Mouse (Mus musculus) hindbrain, embryonic 12.5 days (tissue): ENCODE measurements around the gene Bcam. TPM values are rescaled to one million over a fixed set of nuclear protein-coding genes. Genes with fewer than 3 reads are reported as not detected.
"Not testable (repeated sequence)": the region's sequence is repeated elsewhere in the genome, so short reads cannot be mapped to it uniquely, and the experiment has no call there.

Experiments used
- ATAC-seq: fragments of 200-750 bp; cut with Nextera tagmentation; 2 replicates; pipeline ENCODE4 v1.8.0; 2017; ENCODE audit warnings: moderate TSS enrichment; ENCODE audit not compliant: low FRiP score
- H3K27ac ChIP-seq: fragments of 300-500 bp; sonication (generic); 2 replicates; pipeline ENCODE4 v1.5.1; 2016; ENCODE audit warnings: mild to moderate bottlenecking
- H3K27me3 ChIP-seq: fragments of 300-500 bp; sonication (generic); 2 replicates; pipeline ENCODE4 v1.6.1; 2016; ENCODE audit warnings: mild to moderate bottlenecking
- H3K36me3 ChIP-seq: fragments of 300-500 bp; sonication (generic); 2 replicates; pipeline ENCODE4 v1.6.1; 2016; ENCODE audit warnings: mild to moderate bottlenecking
- H3K4me1 ChIP-seq: fragments of 300-500 bp; sonication (generic); 2 replicates; pipeline ENCODE4 v1.6.1; 2016
- H3K4me2 ChIP-seq: fragments of 300-500 bp; sonication (generic); replicated peaks from 2 replicates; pipeline ENCODE4 v1.6.1; 2016; ENCODE audit warnings: mild to moderate bottlenecking
- H3K4me3 ChIP-seq: fragments of 300-500 bp; sonication (generic); 2 replicates; pipeline ENCODE4 v1.5.1; 2016; ENCODE audit warnings: mild to moderate bottlenecking
- H3K9ac ChIP-seq: fragments of 300-500 bp; sonication (generic); 2 replicates; pipeline ENCODE4 v1.6.1; 2016; ENCODE audit warnings: mild to moderate bottlenecking, moderate library complexity
- H3K9me3 ChIP-seq: fragments of 300-500 bp; sonication (generic); replicated peaks from 2 replicates; pipeline ENCODE4 v1.6.1; 2016; ENCODE audit warnings: mild to moderate bottlenecking
- WGBS: fragments of 180-500 bp; shearing (Covaris S2); methylation state at CpG from one replicate; pipeline ENCODE4 v1.1.7; 2016; 5-methylcytosine and 5-hydroxymethylcytosine counted together
- polyA plus RNA-seq: library from polyadenylated mRNA; unstranded; fragments of >200 nt; fragmentation: Nextera tagmentation; extraction: Ambion mirVana; gene quantifications from 2 replicates; pipeline ENCODE4 v1.2.1, GENCODE M21; 2016

Gene Bcam
- polyA plus RNA-seq, 1 experiment from 2014 or later = 25.1 TPM

GRCm38 (mm10) chr7:19802995-19803394 lies 32.2 kb upstream of the Bcam start:
- Histone ChIP-seq H3K4me1 (no peaks in the 10 kb centered on the region), H3K4me3 (no peak overlapping the region), H3K27ac (no peak overlapping the region), H3K9ac (no peak overlapping the region), H3K27me3 (peaks cover 24% of the 10 kb centered on the region), H3K36me3 (no peaks in the 10 kb centered on the region), H3K9me3 (no peaks in the 10 kb centered on the region), H3K4me2 (no peak overlapping the region)
- WGBS = 20% methylated on average over 7 of the region's 7 CpGs
- no peak for ATAC-seq

GRCm38 (mm10) chr7:19800764-19801163 lies 29.9 kb upstream of the Bcam start:
- Histone ChIP-seq H3K9ac (no peak overlapping the region), H3K4me3 (no peak overlapping the region), H3K27me3 (peaks cover 34% of the 10 kb centered on the region), H3K4me2 (no peak overlapping the region), H3K4me1 (0 out of 2 replicates have a peak, but pooled peaks cover 3% of the 10 kb centered on the region), H3K27ac (no peak overlapping the region), H3K36me3 (no peaks in the 10 kb centered on the region), H3K9me3 (no peaks in the 10 kb centered on the region)
- 26% methylated on average over 2 of the region's 2 CpGs for WGBS
- no peak for ATAC-seq

GRCm38 (mm10) chr7:19796697-19797588 lies 26.1 kb upstream of the Bcam start, which contains the start of gene Cblc:
Gene Cblc (minus strand): TSS chr7:19796809.
- no peak within 1 kb of the TSS; the same call in 1 of the 2 replicates for H3K27ac ChIP-seq
- WGBS = 5% methylated on average over 32 of the region's 32 CpGs
- H3K4me3 ChIP-seq = no peak within 1 kb of the TSS; the same call in 1 of the 2 replicates
- peak; percentile 37; the same call in 1 of the 2 replicates for ATAC-seq
- no peaks in the 10 kb centered on the region for H3K36me3 ChIP-seq
- peak within 1 kb of the TSS; percentile 20; the same call in 1 of the 2 replicates for H3K4me2 ChIP-seq
- no peak within 1 kb of the TSS for H3K9ac ChIP-seq
- no peaks in the 10 kb centered on the region for H3K9me3 ChIP-seq
- H3K4me1 ChIP-seq = 0 out of 2 replicates have a peak, but pooled peaks cover 3% of the 10 kb centered on the region
- H3K27me3 ChIP-seq = peaks cover 36% of the 10 kb centered on the region

GRCm38 (mm10) chr7:19796254-19796653 lies 25.4 kb upstream of the Bcam start:
- no peaks in the 10 kb centered on the region for H3K36me3 ChIP-seq
- WGBS = 10% methylated on average over 18 of the region's 18 CpGs
- peak overlapping the region; percentile 20; the same call in 1 of the 2 replicates for H3K4me2 ChIP-seq
- no peak overlapping the region; the same call in 1 of the 2 replicates for H3K4me3 ChIP-seq
- H3K4me1 ChIP-seq = 0 out of 2 replicates have a peak, but pooled peaks cover 3% of the 10 kb centered on the region
- ATAC-seq = no peak
- no peak overlapping the region; the same call in 1 of the 2 replicates for H3K27ac ChIP-seq
- no peaks in the 10 kb centered on the region for H3K9me3 ChIP-seq
- peaks cover 36% of the 10 kb centered on the region for H3K27me3 ChIP-seq
- no peak overlapping the region for H3K9ac ChIP-seq

GRCm38 (mm10) chr7:19795236-19795635 lies 24.4 kb upstream of the Bcam start:
- no peak overlapping the region for H3K27ac ChIP-seq
- no peak overlapping the region for H3K4me2 ChIP-seq
- no peak for ATAC-seq
- no peak overlapping the region for H3K9ac ChIP-seq
- H3K9me3 ChIP-seq = no peaks in the 10 kb centered on the region
- H3K36me3 ChIP-seq = no peaks in the 10 kb centered on the region
- H3K4me3 ChIP-seq = no peak overlapping the region
- 0 out of 2 replicates have a peak, but pooled peaks cover 3% of the 10 kb centered on the region for H3K4me1 ChIP-seq
- H3K27me3 ChIP-seq = peaks cover 44% of the 10 kb centered on the region
- 64% methylated on average over 2 of the region's 2 CpGs for WGBS

- H3K27ac ChIP-seq = no peak overlapping the region
- no peaks in the 10 kb centered on the region for H3K36me3 ChIP-seq
- no peak overlapping the region for H3K9ac ChIP-seq
- no peak overlapping the region for H3K4me3 ChIP-seq
- H3K4me1 ChIP-seq = peaks cover 6% of the 10 kb centered on the region
- no peak overlapping the region for H3K4me2 ChIP-seq
- H3K27me3 ChIP-seq = peaks cover 44% of the 10 kb centered on the region
- 88% methylated on average over 19 of the region's 19 CpGs for WGBS
- no peak for ATAC-seq
- no peaks in the 10 kb centered on the region for H3K9me3 ChIP-seq
Observed at GRCm38 (mm10) chr7:19792701-19793630, 22.1 kb upstream of the Bcam start.

- not testable (repeated sequence) for ATAC-seq, H3K9ac ChIP-seq, H3K4me3 ChIP-seq, H3K36me3 ChIP-seq, H3K4me2 ChIP-seq, H3K9me3 ChIP-seq, H3K4me1 ChIP-seq, H3K27ac ChIP-seq
- peaks cover 32% of the 10 kb centered on the region for H3K27me3 ChIP-seq
- 90% methylated on average over 2 of the region's 2 CpGs for WGBS
Observed at GRCm38 (mm10) chr7:19791504-19791903, 20.7 kb upstream of the Bcam start.

- H3K27me3 ChIP-seq = peaks cover 17% of the 10 kb centered on the region
- no peak overlapping the region for H3K27ac ChIP-seq
- no peaks in the 10 kb centered on the region for H3K9me3 ChIP-seq
- H3K36me3 ChIP-seq = no peaks in the 10 kb centered on the region
- H3K4me1 ChIP-seq = peaks cover 6% of the 10 kb centered on the region
- 0 out of 2 replicates have a peak overlapping the region, but pooled peaks have one; percentile 51 for H3K9ac ChIP-seq
- ATAC-seq = peak; percentile 20; the same call in 1 of the 2 replicates
- H3K4me3 ChIP-seq = peak overlapping the region; percentile 22; the same call in 1 of the 2 replicates
- WGBS = 2% methylated on average over 19 of the region's 19 CpGs
- peak overlapping the region; percentile 55 for H3K4me2 ChIP-seq
Observed at GRCm38 (mm10) chr7:19789904-19790347, 19.1 kb upstream of the Bcam start.

GRCm38 (mm10) chr7:19785874-19786458 lies 15.2 kb upstream of the Bcam start:
- Histone ChIP-seq H3K4me3 (no peak overlapping the region), H3K27ac (no peak overlapping the region), H3K27me3 (peaks cover 6% of the 10 kb centered on the region; the same call in 1 of the 2 replicates), H3K9ac (0 out of 2 replicates have a peak overlapping the region, but pooled peaks have one; percentile 18), H3K4me2 (no peak overlapping the region), H3K4me1 (peaks cover 6% of the 10 kb centered on the region), H3K9me3 (no peaks in the 10 kb centered on the region), H3K36me3 (no peaks in the 10 kb centered on the region)
- 0 out of 2 replicates have a peak, but pooled peaks have one; percentile 4 for ATAC-seq
- 33% methylated on average over 12 of the region's 12 CpGs for WGBS

- no peak overlapping the region for H3K9ac ChIP-seq
- no peak overlapping the region for H3K27ac ChIP-seq
- 34% methylated on average over 11 of the region's 11 CpGs for whole genome bisulfite sequencing
- peaks cover 5% of the 10 kb centered on the region for H3K4me1 ChIP-seq
- no peak overlapping the region for H3K4me2 ChIP-seq
- no peaks in the 10 kb centered on the region for H3K36me3 ChIP-seq
- no peak for ATAC-seq
- no peak overlapping the region for H3K4me3 ChIP-seq
- no peaks in the 10 kb centered on the region for H3K9me3 ChIP-seq
- H3K27me3 ChIP-seq = no peaks in the 10 kb centered on the region
Observed at GRCm38 (mm10) chr7:19784764-19785535, 14.1 kb upstream of the Bcam start.

- Histone ChIP-seq H3K4me2 (no peak overlapping the region), H3K9me3 (0 out of 2 replicates have a peak, but pooled peaks cover 3% of the 10 kb centered on the region), H3K27ac (no peak overlapping the region), H3K27me3 (no peaks in the 10 kb centered on the region), H3K4me3 (no peak overlapping the region), H3K9ac (no peak overlapping the region), H3K4me1 (0 out of 2 replicates have a peak, but pooled peaks cover 2% of the 10 kb centered on the region), H3K36me3 (no peaks in the 10 kb centered on the region)
- no peak for ATAC-seq
- WGBS = 79% methylated on average over 8 of the region's 8 CpGs
Observed at GRCm38 (mm10) chr7:19783630-19784029, 12.8 kb upstream of the Bcam start.
